Mouse (Mus musculus): ENCODE measurements around the gene Ccdc3. TPM values are rescaled to one million over a fixed set of nuclear protein-coding genes. Genes with fewer than 3 reads are reported as not detected.
"Not testable (repeated sequence)": the region's sequence is repeated elsewhere in the genome, so short reads cannot be mapped to it uniquely, and the experiment has no call there.

The Ccdc3 gene
- polyA plus RNA-seq (2012; rRNA removed) = 6.2 and 7.9 TPM in 2 replicates

DNA sequence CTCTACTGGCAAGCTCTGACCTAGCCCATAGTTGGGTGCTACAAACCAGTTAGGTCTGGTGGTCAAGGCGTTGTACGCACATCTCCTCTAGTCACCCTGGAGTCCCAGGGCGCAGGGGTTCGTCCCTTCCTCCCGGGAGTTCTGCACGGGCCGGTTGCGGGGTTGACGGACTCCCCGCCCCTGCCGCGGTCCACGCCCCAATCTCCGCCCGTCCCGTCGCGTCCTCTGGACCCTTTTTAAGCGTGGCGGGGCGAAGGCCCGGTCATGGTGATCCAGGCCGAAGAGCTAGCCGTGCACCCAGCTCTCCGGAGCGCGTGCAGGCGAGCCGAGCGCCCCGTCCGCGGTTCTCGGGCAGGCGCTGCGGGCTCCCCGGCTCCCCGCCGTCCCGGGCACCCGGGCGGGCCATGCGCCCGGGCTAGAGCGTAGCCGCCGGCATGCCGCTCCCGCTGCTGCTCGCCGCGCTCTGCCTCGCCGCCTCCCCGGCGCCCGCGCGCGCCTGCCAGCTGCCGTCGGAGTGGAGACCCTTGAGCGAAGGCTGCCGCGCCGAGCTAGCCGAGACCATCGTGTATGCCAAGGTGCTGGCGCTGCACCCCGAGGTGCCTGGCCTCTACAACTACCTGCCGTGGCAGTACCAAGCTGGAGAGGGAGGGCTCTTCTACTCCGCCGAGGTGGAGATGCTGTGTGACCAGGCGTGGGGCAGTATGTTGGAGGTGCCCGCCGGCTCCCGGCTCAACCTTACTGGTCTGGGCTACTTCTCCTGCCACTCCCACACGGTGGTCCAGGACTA lies at the start of gene Ccdc3:
TSS of gene Ccdc3 (plus strand) at position 277 of the 787 bp plus-strand sequence.
- H3K4me1 ChIP-seq (ENCODE audit: control insufficient read depth, insufficient read depth, insufficient read length, low read length) = peaks cover 4% of the 10 kb centered on the region; the same call in 1 of the 2 replicates
- peaks cover 13% of the 10 kb centered on the region for H3K27me3 ChIP-seq (ENCODE audit: control insufficient read depth, insufficient read depth, low read length)
- peak within 1 kb of the TSS; percentile 62 for H3K4me3 ChIP-seq (ENCODE audit: low read depth, low read length)
- TF ChIP-seq CTCF (IDR thresholded peaks at IDR 0.05; ENCODE audit: extremely low read depth, insufficient read length, insufficient replicate concordance, low read depth, low read length) (no peak), POLR2A (IDR thresholded peaks at IDR 0.05; ENCODE audit: low read depth, low read length) (peak; percentile 26; the same call in 1 of the 2 replicates)
- H3K27ac ChIP-seq (ENCODE audit: insufficient read depth, low read depth, low read length) = no peak within 1 kb of the TSS
- H3K36me3 ChIP-seq (ENCODE audit: control insufficient read depth, insufficient read depth, low read length) = no peaks in the 10 kb centered on the region
- under 1% methylated on average over 77 of the region's 78 CpGs for WGBS

DNA sequence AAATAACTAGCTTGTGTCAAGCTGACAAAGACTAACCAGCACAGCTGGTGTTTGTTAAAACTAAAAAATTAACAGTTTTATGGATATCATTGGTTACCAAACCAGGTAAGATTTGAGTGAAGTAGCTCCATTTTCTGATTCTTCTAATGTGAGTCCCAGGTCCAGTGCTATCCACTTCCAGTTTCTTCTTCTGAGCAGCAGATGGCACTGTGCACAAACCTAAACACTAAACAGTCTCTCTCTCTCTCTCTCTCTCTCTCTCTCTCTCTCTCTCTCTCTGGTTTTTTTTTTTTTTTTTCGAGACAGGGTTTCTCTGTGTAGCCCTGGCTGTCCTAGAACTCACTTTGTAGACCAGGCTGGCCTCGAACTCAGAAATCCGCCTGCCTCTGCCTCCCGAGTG lies 47.2 kb upstream of the Ccdc3 start:
- WGBS = 67% methylated on average over 4 of the region's 4 CpGs
- not testable (repeated sequence) for H3K27ac ChIP-seq (ENCODE audit: insufficient read depth, low read depth, low read length); H3K36me3 ChIP-seq (ENCODE audit: control insufficient read depth, insufficient read depth, low read length); H3K4me3 ChIP-seq (ENCODE audit: low read depth, low read length); H3K27me3 ChIP-seq (ENCODE audit: control insufficient read depth, insufficient read depth, low read length); H3K4me1 ChIP-seq (ENCODE audit: control insufficient read depth, insufficient read depth, insufficient read length, low read length)
- TF ChIP-seq CTCF (IDR thresholded peaks at IDR 0.05; ENCODE audit: extremely low read depth, insufficient read length, insufficient replicate concordance, low read depth, low read length) = peak; percentile 25; the same call in 1 of the 2 replicates

DNA sequence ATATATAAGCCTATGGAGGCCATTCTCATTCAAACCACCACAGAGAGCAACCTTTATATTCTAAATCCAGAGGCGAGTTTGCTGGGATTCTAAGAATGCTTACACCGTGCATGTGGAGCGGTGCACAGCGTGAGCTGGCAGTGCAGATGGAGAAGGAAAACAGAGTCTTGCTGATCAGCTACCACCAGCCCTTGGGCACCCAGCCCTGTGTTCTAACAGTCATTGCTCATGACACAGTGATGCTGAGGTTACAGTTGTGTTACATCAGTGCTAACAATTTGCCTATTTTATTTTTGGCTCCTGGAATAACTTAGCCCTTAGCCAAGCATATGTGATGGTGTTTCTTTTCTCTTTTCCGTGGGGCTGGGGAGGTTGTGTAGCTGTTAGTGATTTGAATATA lies 42.7 kb upstream of the Ccdc3 start:
- 94% methylated on average over 5 of the region's 5 CpGs for WGBS
- H3K4me3 ChIP-seq (ENCODE audit: low read depth, low read length) = no peak overlapping the region
- TF ChIP-seq CTCF (IDR thresholded peaks at IDR 0.05; ENCODE audit: extremely low read depth, insufficient read length, insufficient replicate concordance, low read depth, low read length) = no peak
- TF ChIP-seq POLR2A (IDR thresholded peaks at IDR 0.05; ENCODE audit: low read depth, low read length) = no peak
- no peaks in the 10 kb centered on the region for H3K4me1 ChIP-seq (ENCODE audit: control insufficient read depth, insufficient read depth, insufficient read length, low read length)
- H3K27ac ChIP-seq (ENCODE audit: insufficient read depth, low read depth, low read length) = no peak overlapping the region
- no peaks in the 10 kb centered on the region for H3K36me3 ChIP-seq (ENCODE audit: control insufficient read depth, insufficient read depth, low read length)
- no peaks in the 10 kb centered on the region for H3K27me3 ChIP-seq (ENCODE audit: control insufficient read depth, insufficient read depth, low read length)

GRCm38 (mm10) chr2:5095316-5095715 lies 42.3 kb upstream of the Ccdc3 start:
- WGBS = 9% methylated on average over 1 of the region's 1 CpGs
- H3K4me1 ChIP-seq (ENCODE audit: control insufficient read depth, insufficient read depth, insufficient read length, low read length) = no peaks in the 10 kb centered on the region
- TF ChIP-seq POLR2A (IDR thresholded peaks at IDR 0.05; ENCODE audit: low read depth, low read length) (no peak), CTCF (IDR thresholded peaks at IDR 0.05; ENCODE audit: extremely low read depth, insufficient read length, insufficient replicate concordance, low read depth, low read length) (no peak)

DNA sequence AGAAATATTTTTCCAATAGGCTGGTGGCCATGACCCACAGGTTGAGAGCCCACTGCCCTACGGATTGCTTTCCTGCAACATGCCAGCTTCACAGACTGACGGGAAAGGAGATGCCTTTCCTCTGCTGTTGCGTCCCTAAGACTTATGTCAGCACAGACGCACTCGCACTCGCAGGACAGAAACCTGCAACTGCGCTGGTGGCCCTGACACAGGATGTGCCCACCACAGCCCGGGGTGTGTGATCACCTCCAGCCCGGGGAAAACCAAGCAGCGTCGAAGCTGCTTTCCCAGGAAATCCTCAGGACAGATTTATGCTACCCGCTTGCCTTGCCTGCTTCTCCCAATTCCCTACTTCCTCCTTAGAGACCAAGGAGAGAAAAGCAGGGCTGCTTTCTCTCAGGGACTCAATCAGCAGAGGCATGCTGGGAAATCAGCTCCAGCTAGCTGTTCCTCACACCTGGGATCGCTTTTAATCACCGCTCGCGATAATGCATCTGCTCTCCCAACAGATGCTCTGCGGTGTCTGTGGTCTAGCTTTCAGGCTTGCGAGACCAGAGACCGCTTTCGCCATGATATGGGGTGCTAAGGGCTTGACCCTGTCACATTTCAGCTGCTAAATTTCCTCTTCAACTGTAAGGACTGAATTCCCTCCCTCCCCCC lies 39.7 kb upstream of the Ccdc3 start:
- no peak overlapping the region for H3K27ac ChIP-seq (ENCODE audit: insufficient read depth, low read depth, low read length)
- TF ChIP-seq POLR2A (IDR thresholded peaks at IDR 0.05; ENCODE audit: low read depth, low read length) = no peak
- no peak for TF ChIP-seq CTCF (IDR thresholded peaks at IDR 0.05; ENCODE audit: extremely low read depth, insufficient read length, insufficient replicate concordance, low read depth, low read length)
- H3K27me3 ChIP-seq (ENCODE audit: control insufficient read depth, insufficient read depth, low read length) = no peaks in the 10 kb centered on the region
- H3K36me3 ChIP-seq (ENCODE audit: control insufficient read depth, insufficient read depth, low read length) = no peaks in the 10 kb centered on the region
- 28% methylated on average over 20 of the region's 20 CpGs for WGBS
- H3K4me3 ChIP-seq (ENCODE audit: low read depth, low read length) = no peak overlapping the region
- H3K4me1 ChIP-seq (ENCODE audit: control insufficient read depth, insufficient read depth, insufficient read length, low read length) = no peaks in the 10 kb centered on the region

More at GRCm38 (mm10) chr2:5095316-5095715, 42.3 kb upstream of the Ccdc3 start:
- Histone ChIP-seq H3K4me3 (ENCODE audit: low read depth, low read length) (no peak overlapping the region), H3K27me3 (ENCODE audit: control insufficient read depth, insufficient read depth, low read length) (no peaks in the 10 kb centered on the region), H3K36me3 (ENCODE audit: control insufficient read depth, insufficient read depth, low read length) (no peaks in the 10 kb centered on the region), H3K27ac (ENCODE audit: insufficient read depth, low read depth, low read length) (no peak overlapping the region)

GRCm38 (mm10) chr2:5099176-5099575 lies 38.4 kb upstream of the Ccdc3 start:
- Histone ChIP-seq H3K4me1 (ENCODE audit: control insufficient read depth, insufficient read depth, insufficient read length, low read length) (no peaks in the 10 kb centered on the region), H3K36me3 (ENCODE audit: control insufficient read depth, insufficient read depth, low read length) (no peaks in the 10 kb centered on the region), H3K4me3 (ENCODE audit: low read depth, low read length) (no peak overlapping the region), H3K27ac (ENCODE audit: insufficient read depth, low read depth, low read length) (no peak overlapping the region), H3K27me3 (ENCODE audit: control insufficient read depth, insufficient read depth, low read length) (no peaks in the 10 kb centered on the region)
- 86% methylated on average over 6 of the region's 6 CpGs for WGBS
- TF ChIP-seq CTCF (IDR thresholded peaks at IDR 0.05; ENCODE audit: extremely low read depth, insufficient read length, insufficient replicate concordance, low read depth, low read length) (no peak), POLR2A (IDR thresholded peaks at IDR 0.05; ENCODE audit: low read depth, low read length) (no peak)

- TF ChIP-seq POLR2A (IDR thresholded peaks at IDR 0.05; ENCODE audit: low read depth, low read length) = no peak
- no peak for TF ChIP-seq CTCF (IDR thresholded peaks at IDR 0.05; ENCODE audit: extremely low read depth, insufficient read length, insufficient replicate concordance, low read depth, low read length)
Measured at GRCm38 (mm10) chr2:5101743-5102245, 35.8 kb upstream of the Ccdc3 start.

More at GRCm38 (mm10) chr2:5101743-5102245, 35.8 kb upstream of the Ccdc3 start:
- Histone ChIP-seq H3K4me3 (ENCODE audit: low read depth, low read length) (no peak overlapping the region), H3K27me3 (ENCODE audit: control insufficient read depth, insufficient read depth, low read length) (no peaks in the 10 kb centered on the region), H3K27ac (ENCODE audit: insufficient read depth, low read depth, low read length) (no peak overlapping the region), H3K36me3 (ENCODE audit: control insufficient read depth, insufficient read depth, low read length) (no peaks in the 10 kb centered on the region), H3K4me1 (ENCODE audit: control insufficient read depth, insufficient read depth, insufficient read length, low read length) (no peaks in the 10 kb centered on the region)
- 88% methylated on average over 10 of the region's 10 CpGs for WGBS
